Mouse (Mus musculus) lung, embryonic 15.5 days (tissue): ENCODE results near the gene Rpl3l. TPM values are rescaled to one million over a fixed set of nuclear protein-coding genes. Genes with fewer than 3 reads are reported as not detected.

ENCODE experiments used
- ATAC-seq: fragments of 200-750 bp; cut with Nextera tagmentation; 2 replicates; pipeline ENCODE4 v1.8.0; 2017; ENCODE audit warnings: moderate number of reproducible peaks, borderline replicate concordance; ENCODE audit not compliant: low FRiP score, low TSS enrichment; ENCODE audit errors: extremely low read depth
- H3K27ac ChIP-seq: fragments of 300-500 bp; sonication (generic); 2 replicates; pipeline ENCODE4 v1.5.1; 2015; ENCODE audit warnings: moderate library complexity, mild to moderate bottlenecking, inconsistent platforms
- H3K27me3 ChIP-seq: fragments of 300-500 bp; sonication (generic); 2 replicates; pipeline ENCODE4 v1.6.1; 2015; ENCODE audit warnings: inconsistent platforms
- H3K36me3 ChIP-seq: fragments of 300-500 bp; sonication (generic); 2 replicates; pipeline ENCODE4 v1.6.1; 2015; ENCODE audit warnings: inconsistent platforms
- H3K4me1 ChIP-seq: fragments of 300-500 bp; sonication (generic); 2 replicates; pipeline ENCODE4 v1.6.1; 2015; ENCODE audit warnings: inconsistent platforms
- H3K4me2 ChIP-seq: fragments of 300-500 bp; sonication (generic); 2 replicates; pipeline ENCODE4 v1.6.1; 2015; ENCODE audit warnings: inconsistent platforms, mild to moderate bottlenecking, moderate library complexity
- H3K4me3 ChIP-seq: fragments of 300-500 bp; sonication (generic); 2 replicates; pipeline ENCODE4 v1.5.1; 2015; ENCODE audit warnings: mild to moderate bottlenecking, inconsistent platforms
- H3K9ac ChIP-seq: fragments of 300-500 bp; sonication (generic); 2 replicates; pipeline ENCODE4 v1.6.1; 2015; ENCODE audit warnings: inconsistent platforms
- H3K9me3 ChIP-seq: fragments of 300-500 bp; sonication (generic); 2 replicates; pipeline ENCODE4 v1.6.1; 2016; ENCODE audit warnings: inconsistent platforms
- WGBS: fragments of 180-500 bp; shearing (Covaris S2); methylation state at CpG from one replicate; pipeline ENCODE4 v1.1.7; 2015; 5-methylcytosine and 5-hydroxymethylcytosine counted together
- polyA plus RNA-seq: library from polyadenylated mRNA; unstranded; fragments of >200 nt; fragmentation: Nextera tagmentation; extraction: Ambion mirVana; gene quantifications from 2 replicates; pipeline ENCODE4 v1.2.1, GENCODE M21; 2015

The Rpl3l gene
- polyA plus RNA-seq, 1 experiment from 2014 or later, result not detected

- Histone ChIP-seq H3K27me3 (no peaks in the 10 kb centered on the region; the same call in 1 of the 2 replicates), H3K36me3 (no peaks in the 10 kb centered on the region), H3K9ac (no peak overlapping the region), H3K4me3 (no peak overlapping the region), H3K9me3 (no peaks in the 10 kb centered on the region), H3K4me2 (no peak overlapping the region), H3K4me1 (peaks cover 19% of the 10 kb centered on the region), H3K27ac (no peak overlapping the region)
- ATAC-seq, result no peak
- WGBS, result 87% methylated on average over 21 of the region's 21 CpGs
Measured at GRCm38 (mm10) chr17:24733434-24734050, 5.9 kb downstream of the Rpl3l start.

- Histone ChIP-seq H3K27ac (no peak overlapping the region), H3K4me3 (no peak overlapping the region), H3K36me3 (no peaks in the 10 kb centered on the region), H3K9me3 (no peaks in the 10 kb centered on the region), H3K9ac (no peak overlapping the region), H3K4me2 (no peak overlapping the region), H3K4me1 (peaks cover 19% of the 10 kb centered on the region), H3K27me3 (no peaks in the 10 kb centered on the region; the same call in 1 of the 2 replicates)
- 86% methylated on average over 1 of the region's 1 CpGs for WGBS
- ATAC-seq, result no peak
Measured at GRCm38 (mm10) chr17:24734513-24734912, 6.9 kb downstream of the Rpl3l start.

- Histone ChIP-seq H3K4me1 (peaks cover 19% of the 10 kb centered on the region), H3K27ac (no peak overlapping the region), H3K36me3 (peaks cover 2% of the 10 kb centered on the region), H3K9ac (no peak overlapping the region), H3K27me3 (no peaks in the 10 kb centered on the region; the same call in 1 of the 2 replicates), H3K4me2 (0 out of 2 replicates have a peak overlapping the region, but pooled peaks have one; percentile 90), H3K9me3 (no peaks in the 10 kb centered on the region), H3K4me3 (no peak overlapping the region)
- 80% methylated on average over 7 of the region's 7 CpGs for WGBS
- ATAC-seq, result no peak
Measured at GRCm38 (mm10) chr17:24735446-24735845, 7.8 kb downstream of the Rpl3l start.

GRCm38 (mm10) chr17:24736330-24737051 lies 8.9 kb downstream of the Rpl3l start, which contains the start of gene Msrb1:
Msrb1 (plus strand) TSS chr17:24736642.
- Histone ChIP-seq H3K4me1 (peaks cover 19% of the 10 kb centered on the region), H3K27me3 (no peaks in the 10 kb centered on the region; the same call in 1 of the 2 replicates), H3K4me2 (peak within 1 kb of the TSS; percentile 90), H3K4me3 (peak within 1 kb of the TSS; percentile 66), H3K27ac (peak within 1 kb of the TSS; percentile 66), H3K9me3 (no peaks in the 10 kb centered on the region), H3K36me3 (peaks cover 8% of the 10 kb centered on the region), H3K9ac (peak within 1 kb of the TSS; percentile 67)
- WGBS, result under 1% methylated on average over 29 of the region's 29 CpGs
- peak; percentile 98 for ATAC-seq

- H3K27me3 ChIP-seq, result no peaks in the 10 kb centered on the region
- no peaks in the 10 kb centered on the region for H3K9me3 ChIP-seq
- peak overlapping the region; percentile 66 for H3K4me3 ChIP-seq
- H3K4me2 ChIP-seq, result peak overlapping the region; percentile 90
- H3K36me3 ChIP-seq, result peaks cover 11% of the 10 kb centered on the region
- H3K27ac ChIP-seq, result peak overlapping the region; percentile 66; the same call in 1 of the 2 replicates
- H3K4me1 ChIP-seq, result peaks cover 19% of the 10 kb centered on the region
- H3K9ac ChIP-seq, result peak overlapping the region; percentile 67
- WGBS, result 20% methylated on average over 8 of the region's 8 CpGs
- ATAC-seq, result no peak
Measured at GRCm38 (mm10) chr17:24737135-24737810, 9.7 kb downstream of the Rpl3l start.

GRCm38 (mm10) chr17:24738238-24738637 lies 10.6 kb downstream of the Rpl3l start:
- H3K36me3 ChIP-seq, result peaks cover 13% of the 10 kb centered on the region
- H3K27ac ChIP-seq, result no peak overlapping the region
- peaks cover 19% of the 10 kb centered on the region for H3K4me1 ChIP-seq
- no peak overlapping the region for H3K4me3 ChIP-seq
- no peak for ATAC-seq
- 71% methylated on average over 4 of the region's 4 CpGs for WGBS
- no peaks in the 10 kb centered on the region for H3K9me3 ChIP-seq
- no peak overlapping the region for H3K9ac ChIP-seq
- no peaks in the 10 kb centered on the region for H3K27me3 ChIP-seq
- no peak overlapping the region for H3K4me2 ChIP-seq

- H3K36me3 ChIP-seq, result peaks cover 13% of the 10 kb centered on the region
- 70% methylated on average over 8 of the region's 8 CpGs for WGBS
- ATAC-seq, result no peak
- no peak overlapping the region for H3K9ac ChIP-seq
- no peak overlapping the region for H3K27ac ChIP-seq
- H3K27me3 ChIP-seq, result no peaks in the 10 kb centered on the region
- H3K4me1 ChIP-seq, result peaks cover 19% of the 10 kb centered on the region
- no peaks in the 10 kb centered on the region for H3K9me3 ChIP-seq
- H3K4me2 ChIP-seq, result no peak overlapping the region
- H3K4me3 ChIP-seq, result no peak overlapping the region
Measured at GRCm38 (mm10) chr17:24739926-24740325, 12.3 kb downstream of the Rpl3l start.

GRCm38 (mm10) chr17:24742307-24742706 lies 14.7 kb downstream of the Rpl3l start:
- peaks cover 13% of the 10 kb centered on the region for H3K36me3 ChIP-seq
- no peak overlapping the region for H3K27ac ChIP-seq
- H3K9ac ChIP-seq, result no peak overlapping the region
- H3K27me3 ChIP-seq, result no peaks in the 10 kb centered on the region
- WGBS, result 68% methylated on average over 8 of the region's 8 CpGs
- no peak overlapping the region for H3K4me3 ChIP-seq
- no peaks in the 10 kb centered on the region for H3K9me3 ChIP-seq
- H3K4me2 ChIP-seq, result no peak overlapping the region
- no peak for ATAC-seq
- peaks cover 8% of the 10 kb centered on the region for H3K4me1 ChIP-seq

- no peak overlapping the region for H3K4me3 ChIP-seq
- H3K9me3 ChIP-seq, result no peaks in the 10 kb centered on the region
- peaks cover 13% of the 10 kb centered on the region for H3K36me3 ChIP-seq
- no peak overlapping the region for H3K4me2 ChIP-seq
- no peak for ATAC-seq
- H3K4me1 ChIP-seq, result no peaks in the 10 kb centered on the region
- no peak overlapping the region for H3K9ac ChIP-seq
- WGBS, result 71% methylated on average over 5 of the region's 5 CpGs
- H3K27me3 ChIP-seq, result peaks cover 6% of the 10 kb centered on the region; the same call in 1 of the 2 replicates
- no peak overlapping the region for H3K27ac ChIP-seq
Measured at GRCm38 (mm10) chr17:24743896-24744295, 16.3 kb downstream of the Rpl3l start.

- ATAC-seq, result no peak
Measured at GRCm38 (mm10) chr17:24744381-24744780, 16.8 kb downstream of the Rpl3l start.

GRCm38 (mm10) chr17:24745526-24746497 lies 18.2 kb downstream of the Rpl3l start:
- WGBS, result 20% methylated on average over 7 of the region's 7 CpGs
- H3K36me3 ChIP-seq, result peaks cover 9% of the 10 kb centered on the region; the same call in 1 of the 2 replicates
- peaks cover 22% of the 10 kb centered on the region for H3K27me3 ChIP-seq
- H3K9ac ChIP-seq, result no peak overlapping the region
- peak; percentile 69; the same call in 1 of the 2 replicates for ATAC-seq
- H3K9me3 ChIP-seq, result no peaks in the 10 kb centered on the region
- no peak overlapping the region for H3K4me2 ChIP-seq
- H3K27ac ChIP-seq, result no peak overlapping the region
- no peak overlapping the region for H3K4me3 ChIP-seq
- no peaks in the 10 kb centered on the region for H3K4me1 ChIP-seq

More at GRCm38 (mm10) chr17:24744381-24744780, 16.8 kb downstream of the Rpl3l start:
- Histone ChIP-seq H3K36me3 (peaks cover 13% of the 10 kb centered on the region), H3K9me3 (no peaks in the 10 kb centered on the region), H3K4me3 (no peak overlapping the region), H3K4me1 (no peaks in the 10 kb centered on the region), H3K27me3 (peaks cover 11% of the 10 kb centered on the region; the same call in 1 of the 2 replicates), H3K27ac (no peak overlapping the region), H3K4me2 (no peak overlapping the region), H3K9ac (no peak overlapping the region)
- WGBS, result 69% methylated on average over 3 of the region's 3 CpGs
